Mouse (Mus musculus): ENCODE measurements at regions not wholly inside any gene's neighbourhood (a gene's known extent, or its start where the extent isn't known, plus 50 kb on each side); places are given as distances from the start of the nearest gene placed in this dataset.

- ATAC-seq (ENCODE audit: low FRiP score, low TSS enrichment), result no peak
- Histone ChIP-seq H3K27ac (ENCODE audit: low read length) (no peak overlapping the region), H3K36me3 (ENCODE audit: insufficient read depth, low read length) (no peaks in the 10 kb centered on the region), H3K9ac (replicated peaks; ENCODE audit: low read length) (no peak overlapping the region), H3K9me3 (ENCODE audit: low read length) (no peaks in the 10 kb centered on the region), H3K4me1 (ENCODE audit: insufficient read depth, low read length) (no peaks in the 10 kb centered on the region), H3K4me2 (replicated peaks; ENCODE audit: low read depth, low read length) (no peak overlapping the region), H3K27me3 (ENCODE audit: insufficient read depth, low read length) (no peaks in the 10 kb centered on the region), H3K4me3 (ENCODE audit: low read length) (no peak overlapping the region)
- 48% methylated on average over 8 of the region's 8 CpGs for WGBS
Observed at GRCm38 (mm10) chr1:120727427-120727826, 125.2 kb downstream of the En1 start.

GRCm38 (mm10) chr1:120732003-120732402, 129.8 kb downstream of the En1 start:
- Histone ChIP-seq H3K36me3 (ENCODE audit: insufficient read depth, low read length) (no peaks in the 10 kb centered on the region), H3K27ac (ENCODE audit: low read length) (no peak overlapping the region), H3K9ac (replicated peaks; ENCODE audit: low read length) (no peak overlapping the region), H3K9me3 (ENCODE audit: low read length) (no peaks in the 10 kb centered on the region), H3K4me3 (ENCODE audit: low read length) (no peak overlapping the region), H3K4me1 (ENCODE audit: insufficient read depth, low read length) (no peaks in the 10 kb centered on the region), H3K27me3 (ENCODE audit: insufficient read depth, low read length) (no peaks in the 10 kb centered on the region), H3K4me2 (replicated peaks; ENCODE audit: low read depth, low read length) (no peak overlapping the region)
- ATAC-seq (ENCODE audit: low FRiP score, low TSS enrichment), result no peak
- 80% methylated on average over 1 of the region's 1 CpGs for WGBS

- Histone ChIP-seq H3K27me3 (ENCODE audit: insufficient read depth, low read length) (no peaks in the 10 kb centered on the region), H3K27ac (ENCODE audit: low read length) (no peak overlapping the region), H3K4me1 (ENCODE audit: insufficient read depth, low read length) (no peaks in the 10 kb centered on the region), H3K9ac (replicated peaks; ENCODE audit: low read length) (no peak overlapping the region), H3K9me3 (ENCODE audit: low read length) (no peaks in the 10 kb centered on the region), H3K36me3 (ENCODE audit: insufficient read depth, low read length) (no peaks in the 10 kb centered on the region), H3K4me3 (ENCODE audit: low read length) (no peak overlapping the region), H3K4me2 (replicated peaks; ENCODE audit: low read depth, low read length) (no peak overlapping the region)
- no peak for ATAC-seq (ENCODE audit: low FRiP score, low TSS enrichment)
- WGBS, result 85% methylated on average over 5 of the region's 5 CpGs
Observed at GRCm38 (mm10) chr1:120733683-120734082, 131.5 kb downstream of the En1 start.

GRCm38 (mm10) chr1:120734846-120735245, 132.6 kb downstream of the En1 start:
- Histone ChIP-seq H3K9ac (replicated peaks; ENCODE audit: low read length) (no peak overlapping the region), H3K27me3 (ENCODE audit: insufficient read depth, low read length) (no peaks in the 10 kb centered on the region), H3K9me3 (ENCODE audit: low read length) (no peaks in the 10 kb centered on the region), H3K4me1 (ENCODE audit: insufficient read depth, low read length) (no peaks in the 10 kb centered on the region), H3K4me3 (ENCODE audit: low read length) (no peak overlapping the region), H3K27ac (ENCODE audit: low read length) (no peak overlapping the region), H3K4me2 (replicated peaks; ENCODE audit: low read depth, low read length) (no peak overlapping the region), H3K36me3 (ENCODE audit: insufficient read depth, low read length) (no peaks in the 10 kb centered on the region)
- ATAC-seq (ENCODE audit: low FRiP score, low TSS enrichment), result no peak

- Histone ChIP-seq H3K36me3 (ENCODE audit: insufficient read depth, low read length) (no peaks in the 10 kb centered on the region), H3K9ac (replicated peaks; ENCODE audit: low read length) (no peak overlapping the region), H3K27ac (ENCODE audit: low read length) (no peak overlapping the region), H3K4me3 (ENCODE audit: low read length) (no peak overlapping the region), H3K4me1 (ENCODE audit: insufficient read depth, low read length) (no peaks in the 10 kb centered on the region), H3K27me3 (ENCODE audit: insufficient read depth, low read length) (no peaks in the 10 kb centered on the region), H3K4me2 (replicated peaks; ENCODE audit: low read depth, low read length) (no peak overlapping the region), H3K9me3 (ENCODE audit: low read length) (no peaks in the 10 kb centered on the region)
- ATAC-seq (ENCODE audit: low FRiP score, low TSS enrichment), result no peak
- 76% methylated on average over 6 of the region's 6 CpGs for WGBS
Observed at GRCm38 (mm10) chr1:120739499-120739898, 137.3 kb downstream of the En1 start.

GRCm38 (mm10) chr1:120741091-120741740, 139.0 kb downstream of the En1 start:
- no peak overlapping the region for H3K27ac ChIP-seq (ENCODE audit: low read length)
- H3K36me3 ChIP-seq (ENCODE audit: insufficient read depth, low read length), result no peaks in the 10 kb centered on the region
- H3K9me3 ChIP-seq (ENCODE audit: low read length), result no peaks in the 10 kb centered on the region
- H3K27me3 ChIP-seq (ENCODE audit: insufficient read depth, low read length), result no peaks in the 10 kb centered on the region
- H3K4me2 ChIP-seq (replicated peaks; ENCODE audit: low read depth, low read length), result no peak overlapping the region
- 74% methylated on average over 16 of the region's 16 CpGs for WGBS
- no peaks in the 10 kb centered on the region for H3K4me1 ChIP-seq (ENCODE audit: insufficient read depth, low read length)
- ATAC-seq (ENCODE audit: low FRiP score, low TSS enrichment), result no peak
- no peak overlapping the region for H3K4me3 ChIP-seq (ENCODE audit: low read length)
- H3K9ac ChIP-seq (replicated peaks; ENCODE audit: low read length), result no peak overlapping the region

- H3K27ac ChIP-seq (ENCODE audit: low read length), result no peak overlapping the region
- no peak overlapping the region for H3K9ac ChIP-seq (replicated peaks; ENCODE audit: low read length)
- no peak for ATAC-seq (ENCODE audit: low FRiP score, low TSS enrichment)
- no peaks in the 10 kb centered on the region for H3K4me1 ChIP-seq (ENCODE audit: insufficient read depth, low read length)
- no peak overlapping the region for H3K4me2 ChIP-seq (replicated peaks; ENCODE audit: low read depth, low read length)
- no peaks in the 10 kb centered on the region for H3K9me3 ChIP-seq (ENCODE audit: low read length)
- H3K27me3 ChIP-seq (ENCODE audit: insufficient read depth, low read length), result no peaks in the 10 kb centered on the region
- whole genome bisulfite sequencing, result 72% methylated on average over 6 of the region's 6 CpGs
- no peak overlapping the region for H3K4me3 ChIP-seq (ENCODE audit: low read length)
- no peaks in the 10 kb centered on the region for H3K36me3 ChIP-seq (ENCODE audit: insufficient read depth, low read length)
Observed at GRCm38 (mm10) chr1:120748963-120749362, 146.7 kb downstream of the En1 start.

- Histone ChIP-seq H3K4me3 (ENCODE audit: low read length) (no peak overlapping the region), H3K9ac (replicated peaks; ENCODE audit: low read length) (no peak overlapping the region), H3K9me3 (ENCODE audit: low read length) (no peaks in the 10 kb centered on the region), H3K36me3 (ENCODE audit: insufficient read depth, low read length) (no peaks in the 10 kb centered on the region), H3K4me2 (replicated peaks; ENCODE audit: low read depth, low read length) (no peak overlapping the region), H3K4me1 (ENCODE audit: insufficient read depth, low read length) (no peaks in the 10 kb centered on the region), H3K27ac (ENCODE audit: low read length) (no peak overlapping the region), H3K27me3 (ENCODE audit: insufficient read depth, low read length) (no peaks in the 10 kb centered on the region)
- no peak for ATAC-seq (ENCODE audit: low FRiP score, low TSS enrichment)
- WGBS, result 89% methylated on average over 1 of the region's 1 CpGs
Observed at GRCm38 (mm10) chr1:120753406-120753805, 151.2 kb downstream of the En1 start.

GRCm38 (mm10) chr1:120754337-120754736, 152.1 kb downstream of the En1 start:
- H3K27me3 ChIP-seq (ENCODE audit: insufficient read depth, low read length), result no peaks in the 10 kb centered on the region
- no peak overlapping the region for H3K4me2 ChIP-seq (replicated peaks; ENCODE audit: low read depth, low read length)
- H3K36me3 ChIP-seq (ENCODE audit: insufficient read depth, low read length), result no peaks in the 10 kb centered on the region
- no peak overlapping the region for H3K4me3 ChIP-seq (ENCODE audit: low read length)
- WGBS, result 88% methylated on average over 5 of the region's 5 CpGs
- no peaks in the 10 kb centered on the region for H3K9me3 ChIP-seq (ENCODE audit: low read length)
- H3K4me1 ChIP-seq (ENCODE audit: insufficient read depth, low read length), result no peaks in the 10 kb centered on the region
- no peak overlapping the region for H3K9ac ChIP-seq (replicated peaks; ENCODE audit: low read length)
- no peak overlapping the region for H3K27ac ChIP-seq (ENCODE audit: low read length)
- ATAC-seq (ENCODE audit: low FRiP score, low TSS enrichment), result no peak

- 49% methylated on average over 9 of the region's 9 CpGs for WGBS
- Histone ChIP-seq H3K9ac (replicated peaks; ENCODE audit: low read length) (no peak overlapping the region), H3K4me3 (ENCODE audit: low read length) (no peak overlapping the region), H3K27ac (ENCODE audit: low read length) (no peak overlapping the region), H3K27me3 (ENCODE audit: insufficient read depth, low read length) (no peaks in the 10 kb centered on the region; the same call in 1 of the 2 replicates), H3K9me3 (ENCODE audit: low read length) (no peaks in the 10 kb centered on the region), H3K4me1 (ENCODE audit: insufficient read depth, low read length) (peaks cover 5% of the 10 kb centered on the region; the same call in 1 of the 2 replicates), H3K4me2 (replicated peaks; ENCODE audit: low read depth, low read length) (no peak overlapping the region), H3K36me3 (ENCODE audit: insufficient read depth, low read length) (no peaks in the 10 kb centered on the region)
- ATAC-seq (ENCODE audit: low FRiP score, low TSS enrichment), result no peak
Observed at GRCm38 (mm10) chr1:120757283-120757821, 155.1 kb downstream of the En1 start.
